Mouse (Mus musculus) naive thymus-derived CD4-positive, alpha-beta T cell, adult 2 months (primary cell): Measurements from ENCODE around the gene Gmds.

Source experiments
- DNase-seq: peaks from one replicate; pipeline ENCODE4 v3.0.0-alpha.2; 2011; ENCODE audit warnings: low read depth

Gene Gmds

GRCm38 (mm10) chr13:32161567-32161966 is 177.0 kb downstream of the Gmds start:
- DNase-seq = no peak

GRCm38 (mm10) chr13:32158240-32158639 is 180.3 kb downstream of the Gmds start:
- DNase-seq = no peak

GRCm38 (mm10) chr13:32145916-32146315 is 192.6 kb downstream of the Gmds start:
- DNase-seq = no peak

GRCm38 (mm10) chr13:32145179-32145578 is 193.4 kb downstream of the Gmds start:
- no peak for DNase-seq

- DNase-seq = no peak
These were observed 194.9 kb downstream of the Gmds start for GRCm38 (mm10) chr13:32143651-32144050.

GRCm38 (mm10) chr13:32134663-32135273 is 203.8 kb downstream of the Gmds start:
- no peak for DNase-seq

GRCm38 (mm10) chr13:32129970-32130369 is 208.6 kb downstream of the Gmds start:
- no peak for DNase-seq

GRCm38 (mm10) chr13:32118386-32118785 is 220.2 kb downstream of the Gmds start:
- no peak for DNase-seq

- no peak for DNase-seq
These were observed 223.1 kb downstream of the Gmds start for GRCm38 (mm10) chr13:32115468-32115867.

- DNase-seq = no peak
These were observed 224.7 kb downstream of the Gmds start for GRCm38 (mm10) chr13:32113875-32114274.

GRCm38 (mm10) chr13:32088303-32088977 is 250.1 kb downstream of the Gmds start:
- no peak for DNase-seq

GRCm38 (mm10) chr13:32080520-32081249 is 257.9 kb downstream of the Gmds start:
- DNase-seq = no peak

- no peak for DNase-seq
These were observed 264.9 kb downstream of the Gmds start for GRCm38 (mm10) chr13:32073630-32074029.

- DNase-seq = no peak
These were observed 283.2 kb downstream of the Gmds start for GRCm38 (mm10) chr13:32055321-32055720.

GRCm38 (mm10) chr13:32053587-32053986 is 285.0 kb downstream of the Gmds start:
- no peak for DNase-seq

GRCm38 (mm10) chr13:32047980-32048959 is 290.3 kb downstream of the Gmds start:
- no peak for DNase-seq

GRCm38 (mm10) chr13:32046961-32047360 is 291.6 kb downstream of the Gmds start:
- DNase-seq = no peak

GRCm38 (mm10) chr13:32042748-32043147 is 295.8 kb downstream of the Gmds start:
- DNase-seq = no peak

GRCm38 (mm10) chr13:32040822-32041221 is 297.7 kb downstream of the Gmds start:
- DNase-seq = no peak

GRCm38 (mm10) chr13:32036902-32037301 is 301.6 kb downstream of the Gmds start:
- DNase-seq = no peak

- DNase-seq = no peak
These were observed 303.6 kb downstream of the Gmds start for GRCm38 (mm10) chr13:32034799-32035448.
